Mouse (Mus musculus) lung, adult 2 months (tissue): ENCODE measurements around the gene Sf3b5.

Experiments
- CTCF ChIP-seq: fragments of 200-500 bp; IDR thresholded peaks from 2 replicates; pipeline ENCODE4 v1.5.1; 2011; ENCODE audit warnings: mild to moderate bottlenecking, low read length, control low read depth; ENCODE audit not compliant: insufficient read depth
- POLR2A ChIP-seq: fragments of 200-500 bp; IDR thresholded peaks from 2 replicates; pipeline ENCODE4 v1.6.1; 2011; ENCODE audit warnings: low read depth, mild to moderate bottlenecking, control low read depth, low read length, borderline replicate concordance; ENCODE audit errors: extremely low read depth

- TF ChIP-seq CTCF (no peak), POLR2A (no peak)
Observed at GRCm38 (mm10) chr10:12962238-12962637, 42.9 kb upstream of the Sf3b5 start.
